Mouse (Mus musculus): ENCODE measurements at regions not wholly inside any gene's neighbourhood (a gene's known extent, or its start where the extent isn't known, plus 50 kb on each side); places are given as distances from the start of the nearest gene placed in this dataset.

- no peak overlapping the region for H3K27ac ChIP-seq (ENCODE audit: low read length)
- H3K9me3 ChIP-seq (ENCODE audit: control insufficient read depth, low read depth, low read length), result no peaks in the 10 kb centered on the region
- H3K4me3 ChIP-seq (ENCODE audit: low read depth, low read length), result no peak overlapping the region
- H3K4me1 ChIP-seq (ENCODE audit: control insufficient read depth, insufficient read depth, low read length), result no peaks in the 10 kb centered on the region
- no peak for ATAC-seq (ENCODE audit: insufficient number of reproducible peaks, insufficient read depth, low FRiP score, low read depth)
- no peaks in the 10 kb centered on the region for H3K27me3 ChIP-seq (ENCODE audit: control insufficient read depth, insufficient read depth, low read length)
- H3K9ac ChIP-seq (replicated peaks; ENCODE audit: low read depth, low read length), result no peak overlapping the region
- H3K4me2 ChIP-seq (replicated peaks; ENCODE audit: low read depth, low read length), result no peak overlapping the region
- H3K36me3 ChIP-seq (ENCODE audit: control insufficient read depth, insufficient read depth, low read length), result no peaks in the 10 kb centered on the region
- 70% methylated on average over 5 of the region's 5 CpGs for WGBS
Measured at GRCm38 (mm10) chr7:115388874-115389273, 645.4 kb downstream of the Insc start.

DNA sequence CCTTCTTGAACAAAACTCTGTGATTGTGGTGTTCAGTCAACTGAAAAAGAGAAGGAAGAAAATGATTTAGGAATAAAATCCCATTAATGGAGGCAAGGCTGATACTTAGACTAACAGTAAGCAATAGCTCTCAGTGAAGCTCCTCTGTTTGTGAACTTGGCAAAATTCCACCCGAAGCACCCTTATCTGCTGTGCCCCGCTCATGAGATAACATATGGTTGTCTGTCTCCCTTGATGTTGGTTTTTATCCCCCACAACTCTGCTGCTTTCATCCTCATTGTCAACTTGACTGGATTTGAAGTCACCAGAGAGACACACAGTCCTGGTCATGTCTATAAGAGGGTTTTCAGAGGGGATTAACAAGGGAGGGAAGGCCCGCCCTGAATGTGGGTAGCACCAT, 646.1 kb downstream of the Sox6 start:
- H3K4me1 ChIP-seq (ENCODE audit: control insufficient read depth, insufficient read depth, low read length), result no peaks in the 10 kb centered on the region
- no peak overlapping the region for H3K27ac ChIP-seq (ENCODE audit: low read length)
- no peak overlapping the region for H3K9ac ChIP-seq (replicated peaks; ENCODE audit: low read depth, low read length)
- H3K36me3 ChIP-seq (ENCODE audit: control insufficient read depth, insufficient read depth, low read length), result no peaks in the 10 kb centered on the region
- 76% methylated on average over 3 of the region's 3 CpGs for WGBS
- no peak overlapping the region for H3K4me2 ChIP-seq (replicated peaks; ENCODE audit: low read depth, low read length)
- no peak overlapping the region for H3K4me3 ChIP-seq (ENCODE audit: low read depth, low read length)
- ATAC-seq (ENCODE audit: insufficient number of reproducible peaks, insufficient read depth, low FRiP score, low read depth), result no peak
- H3K27me3 ChIP-seq (ENCODE audit: control insufficient read depth, insufficient read depth, low read length), result no peaks in the 10 kb centered on the region
- H3K9me3 ChIP-seq (ENCODE audit: control insufficient read depth, low read depth, low read length), result no peaks in the 10 kb centered on the region

- no peaks in the 10 kb centered on the region for H3K27me3 ChIP-seq (ENCODE audit: control insufficient read depth, insufficient read depth, low read length)
- 89% methylated on average over 2 of the region's 2 CpGs for WGBS
- H3K9me3 ChIP-seq (ENCODE audit: control insufficient read depth, low read depth, low read length), result no peaks in the 10 kb centered on the region
- no peak overlapping the region for H3K4me3 ChIP-seq (ENCODE audit: low read depth, low read length)
- H3K36me3 ChIP-seq (ENCODE audit: control insufficient read depth, insufficient read depth, low read length), result no peaks in the 10 kb centered on the region
- H3K27ac ChIP-seq (ENCODE audit: low read length), result no peak overlapping the region
- no peaks in the 10 kb centered on the region for H3K4me1 ChIP-seq (ENCODE audit: control insufficient read depth, insufficient read depth, low read length)
- no peak overlapping the region for H3K4me2 ChIP-seq (replicated peaks; ENCODE audit: low read depth, low read length)
- ATAC-seq (ENCODE audit: insufficient number of reproducible peaks, insufficient read depth, low FRiP score, low read depth), result no peak
- no peak overlapping the region for H3K9ac ChIP-seq (replicated peaks; ENCODE audit: low read depth, low read length)
Measured at GRCm38 (mm10) chr7:115398202-115398601, 640.4 kb downstream of the Sox6 start.

DNA sequence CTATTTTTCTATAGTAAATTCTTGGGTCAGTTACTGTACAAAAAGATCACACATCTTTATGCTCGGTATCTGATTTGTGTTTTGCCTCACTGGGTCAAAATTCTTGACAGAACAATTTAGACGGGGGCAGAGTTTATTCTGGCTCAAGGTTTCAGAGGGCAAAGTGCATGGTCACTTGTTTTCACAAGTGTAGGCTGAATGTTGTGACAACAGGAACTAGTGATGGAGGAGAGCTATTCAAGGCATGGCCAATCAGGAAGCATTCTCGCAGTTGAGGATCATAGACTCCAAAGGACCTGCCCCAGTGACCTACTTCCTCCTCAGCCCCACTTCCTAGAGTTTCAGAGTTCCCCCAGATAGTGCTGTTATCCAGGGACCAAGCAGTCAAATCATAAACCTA, 639.1 kb downstream of the Sox6 start:
- Histone ChIP-seq H3K4me3 (ENCODE audit: low read depth, low read length) (no peak overlapping the region), H3K27me3 (ENCODE audit: control insufficient read depth, insufficient read depth, low read length) (no peaks in the 10 kb centered on the region), H3K27ac (ENCODE audit: low read length) (no peak overlapping the region), H3K9ac (replicated peaks; ENCODE audit: low read depth, low read length) (no peak overlapping the region), H3K9me3 (ENCODE audit: control insufficient read depth, low read depth, low read length) (no peaks in the 10 kb centered on the region), H3K4me1 (ENCODE audit: control insufficient read depth, insufficient read depth, low read length) (no peaks in the 10 kb centered on the region), H3K36me3 (ENCODE audit: control insufficient read depth, insufficient read depth, low read length) (no peaks in the 10 kb centered on the region), H3K4me2 (replicated peaks; ENCODE audit: low read depth, low read length) (no peak overlapping the region)
- 65% methylated on average over 3 of the region's 3 CpGs for WGBS
- no peak for ATAC-seq (ENCODE audit: insufficient number of reproducible peaks, insufficient read depth, low FRiP score, low read depth)

DNA sequence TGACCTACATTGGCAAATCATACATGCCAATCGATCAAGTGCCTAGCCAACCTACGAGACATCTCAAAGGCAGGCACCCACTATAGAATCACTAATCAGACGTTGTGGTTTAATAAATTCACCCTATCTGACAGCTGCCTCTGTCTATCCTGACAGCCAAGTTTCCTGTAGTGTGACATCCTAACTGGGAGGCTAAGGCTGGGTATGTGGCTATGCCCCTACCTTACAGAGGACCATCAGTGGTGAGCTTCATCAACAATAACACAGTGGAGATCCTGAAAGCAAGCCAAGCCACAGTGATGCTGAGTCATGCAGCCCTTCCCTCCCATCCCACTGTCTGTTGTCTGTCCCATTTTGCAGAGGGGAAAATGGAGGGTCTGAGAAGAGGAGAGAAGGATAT, 630.7 kb downstream of the Sox6 start:
- Histone ChIP-seq H3K27me3 (ENCODE audit: control insufficient read depth, insufficient read depth, low read length) (no peaks in the 10 kb centered on the region), H3K4me2 (replicated peaks; ENCODE audit: low read depth, low read length) (no peak overlapping the region), H3K4me3 (ENCODE audit: low read depth, low read length) (no peak overlapping the region), H3K4me1 (ENCODE audit: control insufficient read depth, insufficient read depth, low read length) (0 out of 2 replicates have a peak, but pooled peaks cover 3% of the 10 kb centered on the region), H3K27ac (ENCODE audit: low read length) (no peak overlapping the region), H3K36me3 (ENCODE audit: control insufficient read depth, insufficient read depth, low read length) (no peaks in the 10 kb centered on the region), H3K9me3 (ENCODE audit: control insufficient read depth, low read depth, low read length) (no peaks in the 10 kb centered on the region), H3K9ac (replicated peaks; ENCODE audit: low read depth, low read length) (no peak overlapping the region)
- ATAC-seq (ENCODE audit: insufficient number of reproducible peaks, insufficient read depth, low FRiP score, low read depth), result no peak
- WGBS, result 89% methylated on average over 3 of the region's 3 CpGs

- H3K27ac ChIP-seq (ENCODE audit: low read length), result no peak overlapping the region
- no peak overlapping the region for H3K4me3 ChIP-seq (ENCODE audit: low read depth, low read length)
- H3K36me3 ChIP-seq (ENCODE audit: control insufficient read depth, insufficient read depth, low read length), result no peaks in the 10 kb centered on the region
- 0 out of 2 replicates have a peak, but pooled peaks cover 3% of the 10 kb centered on the region for H3K4me1 ChIP-seq (ENCODE audit: control insufficient read depth, insufficient read depth, low read length)
- H3K9ac ChIP-seq (replicated peaks; ENCODE audit: low read depth, low read length), result no peak overlapping the region
- H3K4me2 ChIP-seq (replicated peaks; ENCODE audit: low read depth, low read length), result no peak overlapping the region
- ATAC-seq (ENCODE audit: insufficient number of reproducible peaks, insufficient read depth, low FRiP score, low read depth), result no peak
- 49% methylated on average over 2 of the region's 2 CpGs for WGBS
- no peaks in the 10 kb centered on the region for H3K27me3 ChIP-seq (ENCODE audit: control insufficient read depth, insufficient read depth, low read length)
- no peaks in the 10 kb centered on the region for H3K9me3 ChIP-seq (ENCODE audit: control insufficient read depth, low read depth, low read length)
Measured at GRCm38 (mm10) chr7:115408915-115409314, 629.7 kb downstream of the Sox6 start.

- H3K4me1 ChIP-seq (ENCODE audit: control insufficient read depth, insufficient read depth, low read length), result 0 out of 2 replicates have a peak, but pooled peaks cover 7% of the 10 kb centered on the region
- no peak overlapping the region for H3K4me2 ChIP-seq (replicated peaks; ENCODE audit: low read depth, low read length)
- no peak overlapping the region for H3K9ac ChIP-seq (replicated peaks; ENCODE audit: low read depth, low read length)
- ATAC-seq (ENCODE audit: insufficient number of reproducible peaks, insufficient read depth, low FRiP score, low read depth), result no peak
- WGBS, result 50% methylated on average over 17 of the region's 17 CpGs
- H3K36me3 ChIP-seq (ENCODE audit: control insufficient read depth, insufficient read depth, low read length), result no peaks in the 10 kb centered on the region
- no peaks in the 10 kb centered on the region for H3K27me3 ChIP-seq (ENCODE audit: control insufficient read depth, insufficient read depth, low read length)
- no peak overlapping the region for H3K27ac ChIP-seq (ENCODE audit: low read length)
- H3K9me3 ChIP-seq (ENCODE audit: control insufficient read depth, low read depth, low read length), result no peaks in the 10 kb centered on the region
- H3K4me3 ChIP-seq (ENCODE audit: low read depth, low read length), result no peak overlapping the region
Measured at GRCm38 (mm10) chr7:115410501-115411230, 627.9 kb downstream of the Sox6 start.

DNA sequence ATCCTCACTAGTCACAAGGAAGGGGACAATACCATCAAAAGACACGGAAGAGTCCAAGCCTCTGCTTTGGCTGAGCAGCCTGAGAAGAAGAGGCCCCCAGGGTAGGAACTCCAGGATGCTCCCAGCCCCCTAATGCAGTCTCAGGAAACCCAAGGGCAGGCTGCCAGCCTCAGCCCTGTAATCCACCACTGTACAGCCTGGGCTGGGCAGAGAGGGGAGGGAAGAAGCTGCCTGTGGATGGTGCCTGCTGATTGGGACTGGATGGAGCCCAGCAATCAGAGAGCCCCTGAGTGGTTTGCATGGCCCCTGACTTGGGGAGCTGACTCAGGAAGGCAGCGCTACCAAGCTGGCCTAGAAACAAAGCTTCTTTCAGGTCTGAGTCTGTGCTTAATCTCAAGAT, 627.1 kb downstream of the Sox6 start:
- Histone ChIP-seq H3K4me3 (ENCODE audit: low read depth, low read length) (no peak overlapping the region), H3K4me1 (ENCODE audit: control insufficient read depth, insufficient read depth, low read length) (0 out of 2 replicates have a peak, but pooled peaks cover 7% of the 10 kb centered on the region), H3K4me2 (replicated peaks; ENCODE audit: low read depth, low read length) (no peak overlapping the region), H3K27me3 (ENCODE audit: control insufficient read depth, insufficient read depth, low read length) (no peaks in the 10 kb centered on the region), H3K9ac (replicated peaks; ENCODE audit: low read depth, low read length) (no peak overlapping the region), H3K36me3 (ENCODE audit: control insufficient read depth, insufficient read depth, low read length) (no peaks in the 10 kb centered on the region), H3K9me3 (ENCODE audit: control insufficient read depth, low read depth, low read length) (no peaks in the 10 kb centered on the region), H3K27ac (ENCODE audit: low read length) (no peak overlapping the region)
- no peak for ATAC-seq (ENCODE audit: insufficient number of reproducible peaks, insufficient read depth, low FRiP score, low read depth)
- 60% methylated on average over 2 of the region's 2 CpGs for WGBS

- no peak for ATAC-seq (ENCODE audit: insufficient number of reproducible peaks, insufficient read depth, low FRiP score, low read depth)
- no peak overlapping the region for H3K27ac ChIP-seq (ENCODE audit: low read length)
- 20% methylated on average over 5 of the region's 5 CpGs for WGBS
Measured at GRCm38 (mm10) chr7:115415147-115415561, 623.4 kb downstream of the Sox6 start.

More at GRCm38 (mm10) chr7:115415147-115415561, 623.4 kb downstream of the Sox6 start:
- Histone ChIP-seq H3K4me2 (replicated peaks; ENCODE audit: low read depth, low read length) (no peak overlapping the region), H3K4me3 (ENCODE audit: low read depth, low read length) (no peak overlapping the region), H3K27me3 (ENCODE audit: control insufficient read depth, insufficient read depth, low read length) (no peaks in the 10 kb centered on the region), H3K9me3 (ENCODE audit: control insufficient read depth, low read depth, low read length) (no peaks in the 10 kb centered on the region), H3K9ac (replicated peaks; ENCODE audit: low read depth, low read length) (no peak overlapping the region), H3K36me3 (ENCODE audit: control insufficient read depth, insufficient read depth, low read length) (no peaks in the 10 kb centered on the region), H3K4me1 (ENCODE audit: control insufficient read depth, insufficient read depth, low read length) (0 out of 2 replicates have a peak, but pooled peaks cover 7% of the 10 kb centered on the region)

Data from stomach, embryonic 14.5 days (tissue).